Mouse (Mus musculus) ovary, adult 18-20 months (tissue): ENCODE measurements around the gene Slc7a5.
A peak's percentile ranks its signal among the peaks of the same experiment; 100 is the strongest.

Experiments
- DNase-seq: peaks from one replicate; pipeline ENCODE4 v3.0.0; 2022; ENCODE audit warnings: low spot score, mixed read lengths

The Slc7a5 gene

GRCm38 (mm10) chr8:121907587-121908248, at the start of gene Slc7a5:
Slc7a5 (minus strand) TSS chr8:121907694.
- DNase-seq = peak; percentile 92

DNA sequence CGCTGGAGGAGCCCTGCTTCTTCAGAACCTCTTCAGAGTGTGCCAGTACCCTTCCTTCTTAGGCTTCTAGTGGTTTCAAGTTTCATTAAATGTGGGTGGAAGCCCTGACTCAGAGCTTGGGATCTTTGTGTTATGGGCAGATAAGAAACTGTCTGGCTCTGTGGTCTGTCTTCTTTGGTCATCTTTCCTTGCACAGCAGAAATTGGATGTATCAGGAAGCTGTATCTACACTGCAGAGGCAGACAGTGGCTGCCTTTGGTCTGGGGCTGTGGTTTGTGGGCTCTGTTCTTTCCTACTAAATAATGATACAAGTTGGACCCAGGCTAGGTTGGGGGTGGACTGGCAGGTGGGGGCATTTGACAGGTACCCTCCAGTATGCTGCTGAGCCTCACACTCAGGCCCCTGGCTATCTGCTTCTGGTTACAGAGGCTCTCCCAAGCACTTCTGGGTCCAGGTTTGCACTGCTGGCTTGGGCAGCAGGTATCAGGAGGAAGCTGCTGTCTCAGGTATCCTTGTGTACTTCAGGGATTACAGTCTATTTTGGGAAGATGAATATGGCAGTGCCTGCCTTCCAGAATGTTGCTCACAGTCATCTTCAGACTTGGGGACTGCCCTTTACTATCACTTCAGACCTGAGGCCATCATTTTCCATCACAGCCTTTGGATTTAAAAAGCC, 48.5 kb upstream of the Slc7a5 start:
- DNase-seq = no peak

GRCm38 (mm10) chr8:121954981-121955555, 47.6 kb upstream of the Slc7a5 start:
- DNase-seq = no peak

DNA sequence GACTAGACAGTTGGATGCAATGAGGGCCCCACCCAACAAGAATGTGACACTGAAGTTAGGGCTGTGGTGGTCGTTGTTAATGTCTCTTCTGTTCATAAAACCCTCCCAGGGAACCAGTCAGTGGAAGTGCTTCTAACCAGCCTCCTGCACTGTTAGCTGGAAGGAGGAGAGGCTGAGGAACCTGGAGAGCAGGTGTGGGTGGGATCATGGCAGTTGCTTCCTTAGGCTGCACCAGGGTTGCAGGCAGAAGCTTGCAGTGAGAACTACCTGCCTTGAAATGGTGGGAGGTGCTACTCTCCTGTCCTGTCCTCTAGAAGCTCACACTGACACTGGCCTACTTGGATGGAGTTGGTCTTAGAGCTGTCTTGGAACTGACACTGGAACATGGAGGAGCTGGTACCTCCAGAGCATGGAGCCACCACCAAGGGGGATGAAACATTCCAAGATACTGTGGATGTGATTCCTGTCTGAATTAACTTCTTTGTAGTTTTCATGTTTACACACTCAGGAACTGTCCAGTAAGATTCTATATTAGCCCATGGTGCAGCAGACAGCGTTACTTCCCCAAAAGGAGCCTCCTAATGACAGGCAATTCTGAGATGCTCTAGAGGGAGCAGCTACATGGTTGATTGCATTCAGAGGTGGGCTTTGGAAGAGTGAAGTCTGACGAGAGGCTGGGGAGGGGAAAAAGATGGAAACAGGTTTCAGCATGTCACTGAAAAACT, 46.5 kb upstream of the Slc7a5 start:
- DNase-seq = no peak

- no peak for DNase-seq
Observed at GRCm38 (mm10) chr8:121952800-121953199, 45.3 kb upstream of the Slc7a5 start.

DNA sequence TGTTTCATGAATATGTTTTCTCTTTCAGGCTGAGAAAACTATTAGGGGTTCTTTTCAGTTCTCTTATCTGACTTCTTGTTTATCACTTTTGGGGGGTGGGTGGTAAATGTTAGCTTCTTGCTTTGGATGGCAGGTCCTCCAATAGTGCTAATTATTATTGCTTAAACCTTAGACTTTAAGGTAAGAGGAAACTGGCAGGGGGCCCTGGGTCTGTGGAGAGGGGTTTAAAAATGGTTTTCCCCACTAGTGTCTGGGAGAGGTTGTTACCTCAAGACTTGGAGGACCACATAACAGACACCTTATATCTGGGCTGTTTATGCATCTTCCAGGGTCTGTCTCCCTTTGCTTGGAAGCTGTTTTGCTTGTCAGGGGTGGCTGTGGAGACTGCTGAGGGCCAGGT, 44.6 kb upstream of the Slc7a5 start:
- no peak for DNase-seq

- DNase-seq = no peak
Observed at GRCm38 (mm10) chr8:121951656-121952009, 44.1 kb upstream of the Slc7a5 start.

DNA sequence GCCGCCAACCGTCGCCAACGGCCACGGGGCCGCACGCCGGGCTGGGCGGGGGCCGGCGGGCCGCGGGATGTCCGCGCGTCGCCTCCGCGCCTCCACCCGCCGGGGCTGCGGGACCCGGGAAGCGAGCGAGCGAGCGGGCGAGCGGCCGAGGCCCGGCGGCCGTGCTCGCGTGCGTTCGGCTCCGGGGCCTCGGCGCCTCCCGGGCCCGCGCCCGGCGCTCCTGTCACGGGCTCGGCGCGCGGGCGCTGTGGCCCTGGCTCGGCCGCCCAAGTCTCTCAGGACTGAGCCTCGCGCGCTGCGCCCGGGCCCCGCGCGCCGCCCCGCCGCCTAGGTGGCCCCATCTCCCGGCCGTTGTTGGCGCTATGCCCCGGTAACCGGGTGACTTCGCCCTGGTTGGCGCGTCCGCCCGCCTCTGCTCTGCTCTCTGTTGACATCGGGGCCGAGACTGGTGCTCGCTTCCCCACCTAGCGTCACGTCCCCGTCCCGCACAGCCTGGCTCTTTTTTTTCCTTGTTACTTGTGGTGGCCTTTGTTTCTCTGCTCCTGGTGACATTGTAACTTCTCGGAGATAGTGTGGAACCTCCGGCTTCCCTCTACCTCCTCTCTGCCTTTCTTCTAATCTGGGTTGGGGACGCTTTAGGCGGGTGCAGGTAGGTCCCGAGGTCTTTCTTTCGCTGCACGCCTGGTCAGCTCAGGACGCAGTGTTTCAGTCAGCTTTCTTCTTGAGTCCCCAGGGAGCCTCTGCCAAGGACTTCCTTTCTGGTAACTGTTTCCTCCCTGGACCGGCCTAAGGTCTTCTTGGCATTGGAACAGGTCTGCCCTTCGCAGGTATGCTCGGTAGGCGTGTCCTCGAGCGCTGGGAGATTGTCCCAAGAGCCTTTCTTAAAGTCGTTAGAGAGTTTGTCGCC, 43.5 kb upstream of the Slc7a5 start:
- no peak for DNase-seq

GRCm38 (mm10) chr8:121949941-121950748, 42.7 kb upstream of the Slc7a5 start:
- DNase-seq = peak; percentile 97

- DNase-seq = no peak
Observed at GRCm38 (mm10) chr8:121949222-121949800, 41.8 kb upstream of the Slc7a5 start, which contains the start of gene Banp. Banp (plus strand) TSS chr8:121949750.

GRCm38 (mm10) chr8:121948321-121949145, 41.0 kb upstream of the Slc7a5 start:
- no peak for DNase-seq

DNA sequence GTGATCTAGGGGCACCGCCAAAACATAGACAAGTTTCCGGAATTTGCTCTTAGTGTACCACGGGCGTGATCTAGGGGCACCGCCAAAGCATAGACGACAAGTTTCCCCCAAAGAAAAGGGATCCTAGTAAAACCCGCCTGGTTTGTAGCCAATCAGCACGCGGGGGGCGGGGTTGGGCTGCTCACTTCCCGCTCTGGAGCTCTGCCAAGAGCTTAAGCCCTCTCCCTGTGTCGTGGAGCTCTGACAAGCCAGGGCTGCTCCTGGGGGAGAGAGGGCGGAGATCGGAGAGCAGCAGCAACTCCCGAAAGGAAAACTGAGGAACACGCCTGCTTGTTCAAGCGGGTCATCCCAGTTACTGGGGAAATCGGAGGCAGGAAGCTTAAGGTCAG, 40.3 kb upstream of the Slc7a5 start:
- peak; percentile 84 for DNase-seq

GRCm38 (mm10) chr8:121947047-121947752, 39.7 kb upstream of the Slc7a5 start:
- no peak for DNase-seq

DNA sequence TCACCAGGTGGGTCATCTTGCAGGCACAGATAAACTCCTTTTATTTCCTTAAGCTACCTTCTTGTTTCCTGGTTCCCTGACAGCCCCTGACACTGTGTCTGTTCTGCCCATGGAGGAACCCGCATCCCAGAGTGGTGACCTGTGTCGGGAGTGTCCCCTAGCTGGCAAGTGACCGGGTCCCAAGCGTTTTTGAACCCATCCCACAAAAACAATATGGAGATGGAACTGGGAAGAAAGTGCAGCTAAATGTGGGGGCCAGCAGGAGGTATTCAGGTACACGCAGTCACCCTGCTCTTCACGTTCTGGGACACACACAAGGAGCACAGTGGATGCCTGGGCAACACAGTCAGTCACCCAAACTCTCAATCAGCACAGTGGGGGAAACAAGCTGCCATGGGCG, 38.9 kb upstream of the Slc7a5 start:
- DNase-seq = no peak

GRCm38 (mm10) chr8:121944831-121945230, 37.3 kb upstream of the Slc7a5 start, which contains the start of gene Car5a:
Car5a (minus strand) TSS chr8:121944904.
- DNase-seq = no peak

DNA sequence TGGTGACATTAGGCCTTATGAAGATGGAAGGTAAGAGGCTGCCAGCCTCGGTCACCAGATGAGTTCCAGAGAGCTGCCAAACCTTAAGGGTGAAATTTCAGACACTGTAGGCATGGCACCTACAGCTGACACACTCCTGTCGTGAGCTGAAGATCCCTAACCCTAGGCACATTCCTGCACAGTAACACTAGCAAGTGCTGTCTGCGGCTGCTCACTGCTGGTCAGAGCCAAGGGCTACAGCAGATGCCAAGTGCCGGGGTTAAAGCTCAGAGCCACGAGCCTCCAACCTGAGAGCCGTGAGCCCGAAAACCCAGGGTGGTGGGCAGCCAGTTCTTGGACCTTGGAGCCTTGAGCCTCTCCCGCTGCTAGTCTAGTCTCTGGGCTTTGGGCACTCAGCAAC, 36.2 kb upstream of the Slc7a5 start:
- no peak for DNase-seq

- no peak for DNase-seq
Observed at GRCm38 (mm10) chr8:121943057-121943540, 35.6 kb upstream of the Slc7a5 start.

GRCm38 (mm10) chr8:121938732-121939131, 31.2 kb upstream of the Slc7a5 start:
- DNase-seq = no peak

DNA sequence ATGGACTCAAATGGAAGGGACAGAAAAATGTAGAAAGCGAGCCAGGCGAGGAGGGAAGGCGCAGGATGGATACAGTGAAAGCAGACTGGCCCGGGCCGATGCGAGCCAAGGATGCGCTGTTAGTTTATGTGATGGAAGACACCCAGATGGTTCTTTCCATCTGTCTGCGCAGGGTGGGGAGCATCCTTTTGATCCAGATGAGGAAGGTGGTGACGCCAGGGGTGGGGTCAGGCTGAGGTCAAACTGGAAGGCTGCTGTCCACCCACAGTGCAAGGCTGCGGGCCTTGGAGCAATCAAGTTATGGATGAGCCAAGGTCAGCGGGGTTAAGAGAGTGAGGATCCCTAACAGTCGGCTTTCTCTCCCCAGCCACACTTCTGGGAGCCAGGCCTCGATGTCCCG, 28.9 kb upstream of the Slc7a5 start:
- DNase-seq = no peak
